Mouse (Mus musculus): Measurements from ENCODE around the gene Gm28047. TPM values are rescaled to one million over a fixed set of nuclear protein-coding genes. Genes with fewer than 3 reads are reported as not detected.
"Not testable (repeated sequence)": the region's sequence is repeated elsewhere in the genome, so short reads cannot be mapped to it uniquely, and the experiment has no call there.

Gm28047 gene
- polyA plus RNA-seq, 1 experiment, result 0.17 TPM

DNA sequence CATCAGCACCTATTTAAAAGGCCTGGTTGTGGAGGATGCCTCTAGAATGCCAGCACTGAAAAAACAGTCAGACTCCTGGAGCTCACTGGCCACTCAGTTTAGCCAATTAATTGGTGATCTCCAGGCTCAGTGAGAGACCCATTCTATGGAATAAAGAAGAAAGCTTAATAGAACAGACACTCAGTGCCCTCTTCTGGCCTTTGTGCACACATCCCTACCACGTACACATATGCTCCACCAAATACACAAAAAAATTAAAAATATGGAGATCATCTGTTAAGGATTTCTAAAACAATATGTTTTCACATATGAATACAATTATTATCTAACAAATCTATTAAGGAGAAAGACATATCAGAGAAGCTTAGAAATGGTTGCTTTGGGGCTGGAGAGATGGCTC lies 4.1 kb downstream of the Gm28047 start:
- DNase-seq (ENCODE audit: low spot score), result no peak

DNA sequence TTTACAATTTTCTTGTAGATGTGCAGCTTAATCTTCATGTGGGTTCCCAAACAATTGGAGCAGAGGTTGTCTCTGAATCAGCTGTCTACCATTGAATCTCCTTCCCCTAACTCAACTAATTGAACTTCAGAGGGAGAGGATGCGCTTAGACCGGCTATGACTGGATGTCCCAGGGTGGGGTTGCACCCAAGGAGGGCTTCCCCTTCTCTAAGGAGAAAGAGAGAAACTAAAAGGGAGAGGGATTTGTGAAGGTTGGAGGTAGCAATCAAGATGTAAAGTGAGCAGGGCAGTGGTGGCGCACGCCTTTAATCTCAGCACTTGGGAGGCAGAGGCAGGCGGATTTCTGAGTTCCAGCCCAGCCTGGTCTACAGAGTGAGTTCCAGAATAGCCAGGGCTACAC lies 5.4 kb downstream of the Gm28047 start:
- no peak for DNase-seq (ENCODE audit: low spot score)

DNA sequence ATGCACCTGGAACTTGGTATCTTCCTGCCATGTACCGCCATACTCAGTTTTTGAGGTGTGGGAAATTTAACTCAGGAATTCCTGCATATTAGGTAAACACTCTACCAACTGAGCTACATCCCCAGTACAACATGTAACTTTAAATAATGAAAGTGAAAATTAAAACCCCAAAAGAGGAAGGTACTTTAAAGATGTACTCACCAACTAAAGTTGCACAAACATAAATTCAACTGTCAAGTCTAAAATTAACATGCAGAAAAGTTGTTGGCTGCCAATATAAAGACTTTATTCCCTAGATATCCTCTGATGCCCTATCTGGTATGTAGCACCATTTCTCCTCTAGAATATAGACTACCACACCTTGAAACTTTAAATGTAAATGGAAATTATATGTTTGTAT lies 7.2 kb downstream of the Gm28047 start:
- DNase-seq (ENCODE audit: low spot score), result no peak

DNA sequence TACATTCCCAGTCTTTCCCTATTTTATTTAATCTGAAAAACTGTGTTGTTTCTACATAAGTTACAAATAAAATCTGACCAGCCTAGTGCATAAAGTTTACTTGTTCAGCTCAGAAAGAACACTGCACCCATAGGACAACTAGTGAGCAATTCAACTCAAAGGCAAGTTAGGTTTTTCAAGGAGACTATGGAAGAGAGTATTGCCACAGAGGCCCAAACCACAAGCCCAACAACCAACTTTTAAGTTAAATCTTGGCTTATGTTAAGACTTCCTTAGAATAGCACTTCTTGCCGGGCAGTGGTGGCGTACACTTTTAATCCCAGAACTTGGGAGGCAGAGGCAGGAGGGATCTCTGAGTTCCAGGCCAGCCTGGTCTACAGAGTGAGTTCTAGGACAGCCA lies 8.7 kb downstream of the Gm28047 start:
- DNase-seq (ENCODE audit: low spot score), result no peak

DNA sequence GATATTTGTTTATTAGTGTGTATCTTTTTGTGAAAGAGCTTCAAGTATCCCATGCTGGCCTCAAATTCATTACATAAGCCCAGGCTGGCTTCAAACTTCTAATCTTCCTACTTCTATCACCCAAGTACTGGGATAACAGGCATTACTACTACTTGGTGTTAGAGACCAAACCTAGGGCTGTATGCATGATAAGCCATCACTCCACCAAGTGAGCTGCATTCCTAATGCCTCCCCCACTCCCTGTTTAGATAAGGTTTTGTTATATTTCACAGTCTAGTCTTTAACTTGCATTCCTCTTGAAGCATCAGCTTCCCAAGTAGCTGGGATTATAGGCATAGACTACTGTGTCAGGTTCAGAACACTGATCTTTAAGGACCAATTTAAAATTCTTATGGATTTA lies 10.6 kb downstream of the Gm28047 start:
- no peak for DNase-seq (ENCODE audit: low spot score)

DNA sequence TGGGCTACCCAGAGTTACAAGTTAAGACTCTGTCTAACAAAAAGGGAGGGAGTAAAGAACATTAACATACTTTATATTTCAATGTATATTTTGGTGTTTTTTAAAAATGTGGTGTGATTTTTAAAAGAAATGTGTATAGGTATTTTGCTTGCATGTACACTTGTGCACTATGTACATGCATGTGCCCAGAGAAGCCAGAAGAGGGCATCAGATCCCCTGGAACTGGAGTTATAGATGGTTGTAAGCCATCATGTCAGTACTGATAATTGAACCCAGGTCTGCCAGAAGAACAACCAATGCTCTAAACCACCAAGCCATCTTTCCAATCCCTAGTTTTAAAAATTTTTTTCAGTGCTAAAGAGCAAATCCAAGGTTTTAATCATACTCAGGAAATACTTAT lies 11.9 kb downstream of the Gm28047 start:
- DNase-seq (ENCODE audit: low spot score), result no peak

- not testable (repeated sequence) for DNase-seq (ENCODE audit: low spot score)
These were observed 16.3 kb downstream of the Gm28047 start for GRCm38 (mm10) chr15:102608586-102608985.

DNA sequence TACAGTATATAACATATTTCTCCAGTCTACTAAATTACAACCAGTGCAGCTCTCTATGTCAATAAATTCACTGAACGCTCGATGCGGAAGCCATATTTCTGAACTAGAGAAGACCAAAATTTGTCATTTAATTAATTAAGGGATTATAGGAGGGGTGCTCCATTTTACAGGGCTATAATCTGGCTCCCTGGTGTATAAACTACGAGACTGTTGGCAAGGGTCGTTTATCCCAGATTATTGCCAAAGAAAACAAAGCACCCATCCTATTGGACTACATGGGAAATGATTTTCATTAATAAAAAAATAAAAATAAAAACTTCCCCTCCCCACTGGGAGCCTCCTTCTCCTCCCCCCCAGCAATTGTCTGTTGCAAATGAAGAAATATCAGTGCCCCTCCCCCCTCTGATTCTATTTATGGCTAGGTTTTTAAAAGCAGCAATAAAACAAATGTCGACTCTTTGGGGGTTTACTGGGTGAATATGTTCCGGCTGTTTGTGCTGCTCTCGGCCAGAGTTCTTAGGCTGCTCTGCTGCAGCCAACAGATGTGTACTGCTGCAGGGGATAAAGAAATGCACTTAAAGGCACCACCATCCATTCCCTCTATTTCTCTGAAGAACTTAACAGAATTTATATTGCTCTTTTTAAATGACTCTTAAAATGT lies 30.7 kb downstream of the Gm28047 start:
- no peak for DNase-seq (ENCODE audit: low spot score)

DNA sequence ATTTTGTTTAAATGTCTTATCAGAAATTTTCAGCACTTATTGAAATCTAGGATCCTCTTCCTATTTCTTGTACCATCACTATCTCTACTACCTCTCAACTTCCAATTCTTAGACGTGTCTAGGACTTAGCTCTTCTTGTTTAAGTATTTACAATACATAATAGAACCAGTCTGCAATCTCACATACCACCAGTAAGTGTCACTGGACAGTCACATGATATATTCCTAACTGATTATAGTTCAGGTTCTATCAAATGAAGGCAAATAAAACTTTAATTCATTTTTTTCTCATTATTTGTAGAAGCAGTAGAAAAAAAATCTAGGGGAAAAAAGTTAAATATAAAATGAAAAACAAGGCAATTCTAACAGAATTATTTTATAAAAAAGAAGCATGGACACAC lies 32.2 kb downstream of the Gm28047 start:
- DNase-seq (ENCODE audit: low spot score), result no peak

DNA sequence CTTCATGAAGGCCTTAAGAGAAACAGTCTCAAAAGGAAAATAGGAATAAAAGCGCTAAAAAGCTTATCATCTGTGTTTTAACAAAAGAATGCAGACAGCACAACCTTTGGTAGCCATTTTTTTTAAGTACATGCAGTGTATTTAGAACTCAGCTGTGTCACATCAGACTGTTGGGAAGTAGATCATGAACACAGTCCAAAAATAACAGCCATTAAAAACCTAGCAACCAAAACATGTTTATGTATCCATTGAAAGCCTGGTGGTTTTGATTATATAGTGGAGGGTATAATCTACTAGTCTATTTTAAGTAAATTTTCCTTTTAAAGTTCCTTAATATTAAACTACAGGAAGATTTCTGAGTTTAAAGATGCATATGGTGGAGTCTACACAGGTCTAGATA lies 34.3 kb downstream of the Gm28047 start:
- DNase-seq (ENCODE audit: low spot score), result no peak

- no peak for DNase-seq (ENCODE audit: low spot score)
These were observed 35.0 kb downstream of the Gm28047 start for GRCm38 (mm10) chr15:102589826-102590225.

- DNase-seq (ENCODE audit: low spot score), result no peak
These were observed 39.4 kb downstream of the Gm28047 start for GRCm38 (mm10) chr15:102585501-102585900.

DNA sequence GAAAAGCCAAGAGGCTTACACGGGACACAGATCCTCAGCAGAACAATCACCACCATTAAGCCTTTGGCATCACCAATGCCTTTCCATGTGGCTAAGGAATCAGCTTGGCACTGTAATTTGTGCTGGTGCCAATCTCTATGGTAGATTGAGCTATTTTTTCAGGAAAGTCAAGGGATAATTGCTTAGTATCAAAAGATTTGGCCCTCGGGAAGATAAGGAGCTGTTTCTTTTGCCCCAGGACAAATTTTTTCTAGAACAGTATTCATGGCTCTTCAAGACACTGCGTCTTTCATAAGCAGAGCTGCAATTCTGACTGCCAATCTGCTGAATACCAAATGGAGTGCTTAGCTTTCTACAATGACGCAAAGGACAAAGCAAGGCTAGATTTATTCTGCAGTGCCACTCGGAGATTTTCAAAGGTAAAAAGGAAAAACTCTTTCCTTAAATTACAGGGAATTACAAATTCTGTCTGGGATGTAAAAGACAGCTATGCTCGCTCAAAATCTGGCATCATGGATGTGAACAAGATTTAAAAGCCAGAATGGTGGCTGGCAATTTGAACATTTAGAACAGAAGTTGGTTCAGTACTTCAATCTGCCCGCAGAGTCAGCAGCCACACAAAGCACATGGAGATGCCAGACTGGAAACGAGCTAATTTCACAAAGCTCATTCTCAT lies 41.0 kb downstream of the Gm28047 start:
- no peak for DNase-seq (ENCODE audit: low spot score)

GRCm38 (mm10) chr15:102581205-102581604 lies 43.7 kb downstream of the Gm28047 start:
- DNase-seq (ENCODE audit: low spot score), result no peak

DNA sequence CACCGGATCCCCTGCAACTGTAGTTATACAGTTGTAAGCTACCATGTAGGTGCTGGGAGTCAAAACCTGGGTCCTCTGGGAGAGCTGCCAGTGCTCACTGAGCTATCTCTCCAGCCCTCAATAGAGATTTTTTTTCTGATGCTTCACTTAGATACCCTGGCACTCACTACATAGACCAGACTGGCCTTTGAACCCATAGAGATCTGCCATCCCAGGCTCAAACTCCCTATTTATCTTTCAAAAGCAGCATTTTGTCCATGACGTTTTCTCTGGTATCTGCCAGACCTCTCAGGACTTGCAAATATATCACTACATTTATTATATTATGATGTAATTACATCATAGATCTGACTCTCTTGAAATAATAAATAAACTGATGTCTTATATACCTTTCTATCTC lies 46.5 kb downstream of the Gm28047 start:
- no peak for DNase-seq (ENCODE audit: low spot score)

- no peak for DNase-seq (ENCODE audit: low spot score)
These were observed 47.9 kb downstream of the Gm28047 start for GRCm38 (mm10) chr15:102576972-102577371.

- no peak for DNase-seq (ENCODE audit: low spot score)
These were observed 52.8 kb downstream of the Gm28047 start for GRCm38 (mm10) chr15:102572081-102572480.

DNA sequence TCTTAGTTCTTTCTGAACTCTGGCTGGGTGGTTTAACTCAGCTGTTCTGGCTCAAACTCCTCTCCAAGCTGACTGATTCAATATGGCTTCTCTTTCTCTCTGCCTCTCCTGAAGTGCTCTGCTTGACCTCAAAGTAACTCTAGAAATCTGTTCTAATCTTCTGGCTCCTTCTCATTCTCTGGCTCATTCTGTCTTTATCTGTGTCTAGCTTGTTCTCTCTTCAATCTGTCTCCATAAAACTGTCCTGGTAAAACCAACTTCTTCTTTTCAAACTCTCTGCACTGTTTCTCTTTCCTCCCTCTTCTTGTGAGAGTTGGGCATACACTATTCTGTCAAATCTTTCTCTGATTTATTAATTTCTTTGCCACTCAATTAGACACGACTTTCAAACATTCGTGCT lies 57.0 kb downstream of the Gm28047 start:
- DNase-seq (ENCODE audit: low spot score), result no peak

GRCm38 (mm10) chr15:102563681-102564080 lies 61.2 kb downstream of the Gm28047 start:
- no peak for DNase-seq (ENCODE audit: low spot score)

DNA sequence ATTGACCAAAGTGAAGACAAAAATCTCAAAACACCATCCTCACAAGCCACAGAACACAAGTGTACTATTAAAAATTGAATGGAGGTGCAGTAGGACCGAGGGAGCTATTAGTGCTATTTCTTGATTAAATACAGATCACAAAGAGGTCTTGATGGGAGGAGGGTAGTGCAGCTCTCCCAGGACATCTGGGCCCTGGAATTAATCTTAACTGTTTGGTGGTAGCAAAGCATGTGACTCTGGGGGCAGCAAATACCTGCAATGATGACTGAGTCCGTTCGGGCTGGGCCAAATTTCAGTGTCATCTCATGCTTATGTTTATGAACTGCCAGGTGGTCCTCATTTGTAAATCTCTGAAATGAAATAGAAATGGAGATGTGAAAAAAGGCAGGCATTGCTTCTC lies 61.8 kb downstream of the Gm28047 start:
- DNase-seq (ENCODE audit: low spot score), result no peak

DNA sequence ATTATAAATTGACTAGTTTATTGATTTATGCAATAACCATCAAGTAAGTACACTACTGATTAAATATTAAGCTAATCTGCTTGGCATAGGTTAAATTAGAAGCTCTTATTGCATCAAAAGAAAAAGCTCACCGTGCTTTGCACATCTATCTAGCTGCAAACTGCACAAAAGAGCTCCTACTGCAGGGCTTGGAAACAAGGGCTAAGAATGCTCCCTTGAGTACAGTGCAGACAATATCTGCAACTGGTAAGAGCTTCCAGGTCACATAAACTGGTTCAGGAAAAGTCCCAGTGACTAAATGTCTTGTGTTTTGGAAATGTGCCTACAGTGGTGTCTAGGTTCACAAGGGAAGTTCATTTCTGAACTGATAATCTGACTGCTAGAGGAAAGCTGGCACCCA lies 62.4 kb downstream of the Gm28047 start:
- no peak for DNase-seq (ENCODE audit: low spot score)

DNA sequence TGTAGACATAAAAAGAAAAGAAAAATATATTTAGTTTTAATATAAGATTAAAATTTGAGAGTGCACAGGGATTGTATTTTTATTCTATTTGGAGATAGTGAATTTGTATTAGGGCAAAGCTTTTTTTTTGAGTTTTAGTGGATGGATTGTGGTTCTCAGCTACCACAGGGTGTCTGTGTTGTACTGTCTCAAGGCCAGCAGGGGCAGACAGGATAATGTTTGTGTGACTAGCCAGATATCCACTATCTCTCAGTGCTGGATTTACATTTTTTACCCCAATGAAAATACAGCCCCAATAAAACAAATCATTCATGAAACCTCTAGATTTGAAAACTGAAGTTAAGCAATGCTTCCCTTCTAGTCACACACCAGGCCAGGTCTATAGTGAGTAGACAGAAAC lies 67.3 kb downstream of the Gm28047 start:
- DNase-seq (ENCODE audit: low spot score), result no peak

GRCm38 (mm10) chr15:102555581-102555980 lies 69.3 kb downstream of the Gm28047 start:
- no peak for DNase-seq (ENCODE audit: low spot score)

DNA sequence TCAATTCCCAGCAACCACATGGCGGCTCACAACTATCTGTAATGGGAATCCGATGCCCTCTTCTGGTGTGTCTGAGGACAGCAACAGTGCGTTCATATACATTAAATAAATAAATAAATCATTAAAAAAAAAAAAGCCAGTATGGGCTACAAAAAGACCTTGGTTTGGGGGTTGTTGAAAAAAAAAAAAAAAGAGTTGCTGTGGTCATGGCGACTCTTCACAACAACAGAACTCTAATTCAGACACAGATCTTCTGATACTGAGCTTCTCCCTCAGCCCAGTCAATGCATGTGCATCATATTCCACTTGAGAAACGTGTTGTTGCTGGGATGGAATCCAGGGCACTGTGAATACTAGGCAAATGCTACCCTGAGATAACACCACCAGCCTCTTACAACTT lies 72.3 kb downstream of the Gm28047 start:
- DNase-seq (ENCODE audit: low spot score), result no peak

Data from urinary bladder, adult 2 months (tissue).